Mouse (Mus musculus) right cerebral cortex, postnatal 25 days (tissue): ENCODE data around the gene Fam160b1.

ENCODE experiments used
- DNase-seq: peaks from one replicate; pipeline ENCODE4 v3.0.0; 2022

The Fam160b1 gene

GRCm38 (mm10) chr19:57360341-57361130, at the start of gene Fam160b1:
Gene Fam160b1, plus strand, starts transcription at chr19:57360680.
- DNase-seq, result peak; percentile 93

DNA sequence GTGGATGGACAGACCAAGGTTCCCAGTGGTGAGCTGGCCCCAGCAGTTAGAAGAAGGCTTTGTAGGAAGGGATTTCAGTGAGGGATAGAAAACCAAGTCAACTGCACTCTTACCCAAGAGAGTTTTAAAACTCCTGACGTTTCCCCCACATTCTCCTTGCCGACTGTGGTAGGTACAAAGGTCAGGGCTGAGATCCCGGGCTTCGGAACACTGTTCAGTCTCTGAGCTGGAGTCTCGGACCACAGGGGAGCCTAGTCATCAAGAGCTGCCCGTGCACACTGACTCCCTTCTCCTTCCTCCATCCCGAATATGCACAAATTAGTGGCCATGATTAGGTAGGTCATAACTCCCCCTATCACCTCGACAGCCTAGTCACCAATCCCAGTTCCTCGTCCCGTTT, 47.3 kb upstream of the Fam160b1 start:
- no peak for DNase-seq

DNA sequence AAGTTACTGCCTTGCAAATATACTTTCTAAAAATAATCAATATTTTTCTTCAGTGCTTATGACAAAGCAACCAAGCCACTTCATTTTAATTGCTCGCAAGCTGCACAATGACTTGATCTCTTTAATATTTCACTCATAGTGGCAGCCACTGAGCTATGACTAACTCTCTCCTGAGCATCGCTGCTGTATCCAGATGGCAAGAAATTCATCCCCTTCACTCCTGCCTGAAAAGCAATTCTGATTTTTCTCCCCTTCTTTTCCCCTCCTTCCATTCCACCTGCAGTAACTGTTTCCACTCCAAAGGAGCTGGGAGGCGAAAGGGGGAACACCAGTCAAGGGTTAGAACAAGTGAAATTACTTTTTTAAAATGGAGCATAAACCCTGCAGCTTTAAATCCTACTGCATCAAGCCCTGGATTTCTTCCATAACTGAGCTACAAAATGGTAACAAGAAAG, 46.6 kb upstream of the Fam160b1 start:
- peak; percentile 31 for DNase-seq

DNA sequence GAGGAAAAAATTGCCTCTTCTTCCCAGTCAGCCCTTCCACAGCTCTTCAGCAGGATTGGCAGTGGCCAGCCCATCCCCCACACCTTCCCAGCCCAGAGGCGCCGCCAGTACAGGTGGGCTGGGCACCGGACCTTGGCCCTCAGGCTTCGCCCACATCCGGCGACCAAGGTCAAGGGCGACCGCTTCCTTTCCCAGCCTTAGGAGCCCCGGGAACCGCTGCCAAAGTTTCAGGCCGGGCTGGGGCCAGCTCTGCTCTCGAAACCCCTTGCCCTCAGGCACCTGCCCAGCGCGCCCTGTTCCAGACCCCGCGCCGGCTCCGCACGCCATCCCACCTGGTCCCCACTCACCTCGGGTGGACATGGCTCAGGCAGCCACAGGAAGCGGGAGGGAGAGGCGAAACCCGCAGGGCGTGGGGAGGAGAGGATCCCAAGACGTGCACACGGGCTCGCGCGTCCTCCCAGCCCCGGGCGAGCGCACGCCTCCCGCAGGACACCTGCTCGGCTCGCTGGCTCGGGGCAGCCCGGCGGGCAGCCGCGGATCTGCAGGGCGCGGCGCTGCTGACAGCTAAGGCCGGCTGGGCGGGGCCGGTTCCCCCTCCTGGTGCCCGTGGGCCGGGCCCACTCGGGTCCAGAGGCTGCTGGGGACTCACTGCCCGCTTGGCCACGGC, 46.0 kb upstream of the Fam160b1 start, which contains the start of gene Ablim1:
Gene Ablim1, minus strand, starts transcription at position 574 of the 667 bp plus-strand sequence.
- DNase-seq, result peak; percentile 65

DNA sequence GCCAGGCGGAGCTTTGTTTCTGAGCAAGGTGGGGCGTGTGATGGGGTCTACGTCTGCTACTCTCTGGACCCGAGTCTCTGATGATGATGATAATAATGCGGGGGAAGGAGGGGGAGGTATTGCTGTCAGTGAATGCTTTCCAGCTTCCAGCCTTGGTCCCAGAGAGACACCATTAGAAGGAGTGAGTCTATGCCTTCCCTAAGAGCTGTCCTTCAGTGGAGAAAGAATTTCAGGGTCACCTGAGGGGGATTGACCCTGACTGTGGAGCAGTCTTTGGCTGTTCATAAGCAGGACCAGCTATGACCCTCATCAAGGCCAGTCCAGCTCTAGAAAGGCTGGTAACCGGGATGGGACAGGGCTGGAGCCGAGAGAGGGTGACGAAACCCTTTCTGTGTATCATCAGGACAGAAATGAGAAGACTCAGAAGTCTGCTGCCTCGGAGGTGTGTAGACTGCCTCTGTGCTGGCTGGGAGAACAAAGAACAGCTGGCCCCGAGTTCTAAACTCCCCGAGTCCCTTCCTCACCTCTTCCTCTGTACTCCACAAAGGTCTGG, 45.4 kb upstream of the Fam160b1 start:
- DNase-seq, result peak; percentile 34

- no peak for DNase-seq
Observed at GRCm38 (mm10) chr19:57316597-57316996, 43.9 kb upstream of the Fam160b1 start.

- DNase-seq, result no peak
Observed at GRCm38 (mm10) chr19:57320656-57321382, 39.7 kb upstream of the Fam160b1 start.

DNA sequence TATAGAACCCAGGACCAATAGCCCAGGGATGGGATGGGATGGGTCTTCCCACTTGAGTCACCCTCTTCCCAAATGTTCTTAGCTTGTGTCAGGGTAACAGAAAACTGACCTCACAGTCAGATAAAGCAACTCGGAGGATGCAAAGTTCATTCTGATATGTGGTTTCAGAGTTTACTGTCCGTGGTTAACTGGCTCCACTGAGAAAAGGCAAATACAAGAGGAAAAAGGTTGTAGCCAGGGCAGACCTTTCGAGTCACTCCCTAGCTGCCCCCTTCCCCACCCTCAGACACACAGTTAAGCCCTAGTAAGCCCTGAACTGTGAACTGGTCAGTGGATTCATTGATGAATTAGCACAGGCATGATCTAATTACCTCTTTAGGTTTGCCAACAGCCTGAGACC, 38.6 kb upstream of the Fam160b1 start:
- no peak for DNase-seq

GRCm38 (mm10) chr19:57322491-57322890, 38.0 kb upstream of the Fam160b1 start:
- DNase-seq, result no peak

GRCm38 (mm10) chr19:57323087-57323486, 37.4 kb upstream of the Fam160b1 start:
- no peak for DNase-seq

DNA sequence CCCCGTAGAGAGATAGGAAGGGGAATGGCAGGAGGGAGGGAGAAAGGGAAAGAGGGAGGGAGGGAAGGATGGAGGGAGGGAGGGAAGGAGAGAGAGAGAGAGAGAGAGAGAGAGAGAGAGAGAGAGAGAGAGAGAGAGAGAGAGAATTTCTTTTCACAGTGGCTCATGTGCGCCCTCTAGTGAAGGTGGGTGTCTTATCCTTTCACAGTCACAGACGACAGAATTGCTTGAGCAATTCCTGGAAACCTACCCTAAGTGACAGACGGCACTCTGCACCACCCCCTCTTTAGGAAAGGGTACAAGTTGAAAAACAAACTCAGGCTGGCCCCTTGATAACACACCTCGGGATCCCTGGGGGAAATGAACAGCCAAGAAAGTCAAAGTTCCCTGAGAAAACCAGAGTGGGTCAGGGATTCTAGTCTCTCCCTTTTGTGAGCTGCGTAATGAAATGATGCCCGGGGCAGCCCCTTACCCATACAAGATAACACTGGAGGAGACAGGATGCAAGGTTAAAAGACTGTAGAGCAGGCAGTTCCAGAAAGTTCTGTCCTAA, 34.7 kb upstream of the Fam160b1 start:
- peak; percentile 55 for DNase-seq

GRCm38 (mm10) chr19:57327679-57328078, 32.8 kb upstream of the Fam160b1 start:
- no peak for DNase-seq

- no peak for DNase-seq
Observed at GRCm38 (mm10) chr19:57328269-57328668, 32.2 kb upstream of the Fam160b1 start.

- no peak for DNase-seq
Observed at GRCm38 (mm10) chr19:57328792-57329191, 31.7 kb upstream of the Fam160b1 start.

- no peak for DNase-seq
Observed at GRCm38 (mm10) chr19:57330309-57330708, 30.2 kb upstream of the Fam160b1 start.

GRCm38 (mm10) chr19:57331237-57331636, 29.2 kb upstream of the Fam160b1 start:
- DNase-seq, result no peak

DNA sequence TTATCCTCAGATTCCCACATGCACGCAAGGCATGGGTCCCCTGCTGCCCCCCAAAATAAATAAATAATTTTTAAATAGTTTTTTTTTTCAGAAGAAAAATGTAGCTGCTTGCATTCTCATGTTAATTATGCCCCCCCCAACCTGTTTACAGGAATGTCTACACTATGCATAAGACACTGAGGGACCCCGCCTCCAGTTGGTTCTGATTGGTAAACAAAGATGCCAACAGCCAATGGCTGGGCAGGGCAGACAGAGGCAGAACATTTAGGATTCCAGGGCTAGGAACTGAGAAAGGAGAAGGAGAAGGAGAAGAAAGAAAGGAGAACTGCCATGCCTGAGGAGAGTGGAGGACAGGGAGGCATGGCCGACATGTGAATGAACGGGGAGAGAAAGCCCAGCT, 27.1 kb upstream of the Fam160b1 start:
- no peak for DNase-seq

DNA sequence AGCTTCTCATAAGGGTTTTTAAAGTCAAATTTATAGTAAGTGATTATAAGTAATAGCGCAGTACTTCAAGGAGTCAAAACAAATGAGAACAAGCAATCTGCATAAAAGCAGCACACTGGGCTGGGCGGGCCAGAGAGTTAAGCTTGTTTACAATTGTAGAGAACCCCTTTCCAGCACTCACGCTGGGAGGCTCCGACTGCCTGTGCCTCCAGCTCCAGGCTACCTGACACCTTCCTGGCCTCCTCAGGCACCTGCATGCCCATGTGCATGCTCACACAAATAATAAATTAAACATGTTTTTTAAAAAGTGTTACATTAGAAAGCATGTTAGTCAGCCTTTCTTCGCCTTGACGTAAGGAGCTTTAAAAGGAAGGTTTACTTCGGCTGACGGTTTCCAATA, 25.3 kb upstream of the Fam160b1 start:
- no peak for DNase-seq

DNA sequence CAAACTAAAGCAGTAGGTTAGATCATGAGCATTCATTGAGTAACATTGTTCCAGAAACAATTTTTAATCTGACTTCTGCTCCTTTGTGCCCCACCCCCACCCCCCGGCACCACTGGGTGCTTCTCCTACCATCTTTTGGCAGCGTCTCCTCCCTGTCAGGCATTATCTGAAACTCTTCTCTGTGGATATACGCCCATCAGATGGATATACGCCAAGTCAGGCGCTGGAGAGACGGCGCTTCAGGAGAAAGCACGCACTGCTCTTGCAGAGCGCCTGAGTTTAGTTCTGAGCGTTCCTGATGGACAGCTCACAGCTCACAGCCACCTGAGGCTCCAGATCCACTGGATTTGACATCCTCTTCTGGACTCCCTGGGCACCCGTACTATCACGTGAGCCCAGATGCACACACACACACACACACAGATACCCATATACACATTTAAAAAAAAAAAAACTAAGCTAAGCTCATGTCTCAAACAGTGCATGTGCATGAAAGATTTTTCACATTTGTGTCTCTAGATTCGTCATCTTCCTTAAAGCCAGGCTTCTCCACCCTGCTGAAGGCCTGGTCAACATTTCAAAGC, 21.1 kb upstream of the Fam160b1 start:
- DNase-seq, result no peak

- no peak for DNase-seq
Observed at GRCm38 (mm10) chr19:57340900-57341742, 19.4 kb upstream of the Fam160b1 start.

DNA sequence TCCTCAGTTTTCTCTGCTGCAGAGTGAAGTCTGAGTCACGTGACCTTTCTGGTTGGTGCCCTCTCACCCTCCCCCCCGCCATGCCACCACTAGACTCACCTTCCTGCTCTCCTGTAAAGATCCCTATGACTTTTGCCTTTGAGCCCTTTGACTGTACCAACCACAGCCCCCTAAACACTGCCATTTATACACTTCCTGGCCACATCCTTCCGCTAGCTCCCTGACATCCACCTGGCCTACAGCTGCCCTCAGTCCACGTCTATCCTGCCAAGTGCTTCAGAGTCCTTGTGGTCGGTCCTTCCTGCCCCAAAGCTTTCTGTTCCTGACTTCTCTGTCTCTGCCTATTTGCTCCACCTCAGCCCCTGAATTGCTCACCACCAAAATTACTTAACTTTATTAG, 16.6 kb upstream of the Fam160b1 start:
- no peak for DNase-seq

- DNase-seq, result no peak
Observed at GRCm38 (mm10) chr19:57344678-57345077, 15.8 kb upstream of the Fam160b1 start.
